In genomic region chr6:83215002-83215666, GRCm38 (mm10) we compare ENCODE assay signal across 9 mouse cellular contexts. TPM values are rescaled to one million over a fixed set of nuclear protein-coding genes. Genes with fewer than 3 reads are reported as not detected.
A peak's percentile ranks its signal among the peaks of the same experiment; 100 is the strongest.
DNase-seq lines count a peak whose midpoint lies in the region; ATAC-seq and TF ChIP-seq lines count a peak whose summit lies in the region.
"Had no signal": no experiment of that assay in that cellular context is flagged by ENCODE, and none has a peak within 500 bp of the region (broad histone marks: within the 10 kb centered on the region; RNA-seq: fewer than 3 reads in every experiment).

No protein-coding gene starts in this region.

- H3K4me3 ChIP-seq in CH12.LX (replicated peaks in 1 of 3; ENCODE audit: low read depth in 2 of 3, low read length in 2 of 3, poor library complexity in 1 of 3): no peak overlapping the region
- H3K4me3 ChIP-seq in kidney, embryonic 15.5 days (replicated peaks): no peak overlapping the region
- no peak overlapping the region for H3K4me3 ChIP-seq in liver, embryonic 14.5 days (ENCODE audit: insufficient read depth in 1 of 2, low read depth in 2 of 2, low read length in 2 of 2)
- no peak overlapping the region for H3K4me3 ChIP-seq in neural tube, embryonic 14.5 days (ENCODE audit: low read depth, low read length)
- H3K4me3 ChIP-seq: liver, embryonic 15.5 days had no signal

- H3K9ac ChIP-seq in CH12.LX (ENCODE audit: insufficient read depth, low read depth): no peak overlapping the region
- H3K9ac ChIP-seq in kidney, embryonic 15.5 days: no peak overlapping the region
- H3K9ac ChIP-seq in liver, embryonic 14.5 days (replicated peaks): no peak overlapping the region
- H3K9ac ChIP-seq in neural tube, embryonic 14.5 days (replicated peaks; ENCODE audit: low read depth, low read length): no peak overlapping the region
- H3K9ac ChIP-seq: liver, embryonic 15.5 days had no signal

- peak; percentile 70 for ATAC-seq in kidney, embryonic 15.5 days (replicated peaks; ENCODE audit: low FRiP score)
- no peak for ATAC-seq in liver, embryonic 14.5 days (ENCODE audit: insufficient read depth)
- ATAC-seq in neural tube, embryonic 14.5 days (ENCODE audit: low read depth): peak; percentile 91

- TF ChIP-seq CTCF in CH12.LX (conservative IDR thresholded peaks at IDR 0.05 in 1 of 2, IDR thresholded peaks at IDR 0.05 in 1 of 2; ENCODE audit: low read depth in 2 of 2, low read length in 2 of 2): peak; percentile 60 to 92
- peak; percentile 94 for TF ChIP-seq CTCF in liver, embryonic 14.5 days (IDR thresholded peaks at IDR 0.05; ENCODE audit: low read depth)

- no peaks in the 10 kb centered on the region for H3K79me2 ChIP-seq in CH12.LX (replicated peaks; ENCODE audit: control insufficient read depth, extremely low read depth, insufficient read depth, poor library complexity, severe bottlenecking)

- peaks cover 27% of the 10 kb centered on the region for H3K27me3 ChIP-seq in CH12.LX (replicated peaks)
- no peaks in the 10 kb centered on the region for H3K27me3 ChIP-seq in kidney, embryonic 15.5 days
- H3K27me3 ChIP-seq in liver, embryonic 14.5 days (ENCODE audit: control insufficient read depth, insufficient read depth, low read length): no peaks in the 10 kb centered on the region
- H3K27me3 ChIP-seq in neural tube, embryonic 14.5 days (ENCODE audit: control insufficient read depth, insufficient read depth, low read length): no peaks in the 10 kb centered on the region

- no peak for TF ChIP-seq EP300 in CH12.LX (IDR thresholded peaks at IDR 0.05; ENCODE audit: low read length)
- TF ChIP-seq EP300 in liver, embryonic 14.5 days (IDR thresholded peaks at IDR 0.05; ENCODE audit: low read depth): no peak

- DNase-seq in CH12.LX (ENCODE audit: extremely low read depth): peak; percentile 46
- DNase-seq in adrenal gland, adult 8-10 months: peak; percentile 29
- peak; percentile 85 for DNase-seq in embryo, embryonic 11 days
- DNase-seq in heart, adult 8-10 months (ENCODE audit: low spot score): peak; percentile 41
- peak; percentile 12 to 26 (median 12) for DNase-seq in liver, embryonic 14.5 days (ENCODE audit: low read depth in 3 of 3, low spot score in 3 of 3)
- DNase-seq in thymus, postnatal 4 days: peak; percentile 85

- dilution Hi-C loops in CH12.LX (cut with MboI; ENCODE audit: extremely low pct_ligation_motif_present, extremely low pct_unique_long_range_greater_than_20kb, low sequenced_read_pairs): no loop called here

- H3K4me2 ChIP-seq in CH12.LX (ENCODE audit: insufficient read depth, low read depth, poor library complexity, severe bottlenecking): no peak overlapping the region
- no peak overlapping the region for H3K4me2 ChIP-seq in kidney, embryonic 15.5 days
- no peak overlapping the region for H3K4me2 ChIP-seq in liver, embryonic 14.5 days (ENCODE audit: low read depth)
- no peak overlapping the region for H3K4me2 ChIP-seq in neural tube, embryonic 14.5 days (ENCODE audit: low read depth, low read length)
- H3K4me2 ChIP-seq: liver, embryonic 15.5 days had no signal

- WGBS in kidney, embryonic 15.5 days: 16% methylated on average over 7 of the region's 7 CpGs
- WGBS in liver, embryonic 14.5 days (ENCODE audit: insufficient replicate concordance): 18% methylated on average over 7 of the region's 7 CpGs
- 20% methylated on average over 7 of the region's 7 CpGs for WGBS in neural tube, embryonic 14.5 days

- in situ Hi-C loops in CH12.LX (cut with MboI; ENCODE audit: low pct_ligation_motif_present, low pct_unique_long_range_greater_than_20kb, low sequenced_read_pairs): no loop called here

- no peaks in the 10 kb centered on the region for H3K4me1 ChIP-seq in CH12.LX (ENCODE audit: control insufficient read depth in 1 of 2, insufficient read depth in 2 of 2)
- H3K4me1 ChIP-seq in kidney, embryonic 15.5 days: peaks cover 8% of the 10 kb centered on the region; the same call in 1 of the 2 replicates
- no peaks in the 10 kb centered on the region for H3K4me1 ChIP-seq in liver, embryonic 14.5 days (replicated peaks; ENCODE audit: control insufficient read depth in 2 of 2, insufficient read depth in 2 of 2, low read length in 1 of 2)
- no peaks in the 10 kb centered on the region for H3K4me1 ChIP-seq in neural tube, embryonic 14.5 days (ENCODE audit: control insufficient read depth, insufficient read depth, low read length)
- H3K4me1 ChIP-seq: liver, embryonic 15.5 days had no signal

- no peaks in the 10 kb centered on the region for H3K36me3 ChIP-seq in CH12.LX (replicated peaks in 1 of 2; ENCODE audit: control insufficient read depth in 1 of 2, insufficient read depth in 1 of 2, low read length in 1 of 2)
- H3K36me3 ChIP-seq in kidney, embryonic 15.5 days: no peaks in the 10 kb centered on the region
- H3K36me3 ChIP-seq in liver, embryonic 14.5 days (replicated peaks; ENCODE audit: control insufficient read depth, insufficient read depth, low read depth): no peaks in the 10 kb centered on the region
- no peaks in the 10 kb centered on the region for H3K36me3 ChIP-seq in neural tube, embryonic 14.5 days (ENCODE audit: control insufficient read depth, insufficient read depth, low read length)
- H3K36me3 ChIP-seq: liver, embryonic 15.5 days had no signal

- no peak for TF ChIP-seq POLR2A in CH12.LX (IDR thresholded peaks at IDR 0.05; ENCODE audit: low read depth, low read length)

- H3K9me3 ChIP-seq in CH12.LX (replicated peaks; ENCODE audit: low read length): peaks cover 3% of the 10 kb centered on the region
- H3K9me3 ChIP-seq in kidney, embryonic 15.5 days (replicated peaks): no peaks in the 10 kb centered on the region
- no peaks in the 10 kb centered on the region for H3K9me3 ChIP-seq in liver, embryonic 14.5 days (ENCODE audit: control insufficient read depth, low read length)
- no peaks in the 10 kb centered on the region for H3K9me3 ChIP-seq in neural tube, embryonic 14.5 days (ENCODE audit: control insufficient read depth, low read length)
- H3K9me3 ChIP-seq: liver, embryonic 15.5 days had no signal

- H3K27ac ChIP-seq in CH12.LX (ENCODE audit: insufficient read depth, low read depth): no peak overlapping the region
- no peak overlapping the region for H3K27ac ChIP-seq in kidney, embryonic 15.5 days
- no peak overlapping the region for H3K27ac ChIP-seq in liver, embryonic 14.5 days
- H3K27ac ChIP-seq in neural tube, embryonic 14.5 days (ENCODE audit: low read depth, low read length): no peak overlapping the region
- H3K27ac ChIP-seq: liver, embryonic 15.5 days had no signal

- peak; percentile 85 for TF ChIP-seq RAD21 in CH12.LX (IDR thresholded peaks at IDR 0.05; ENCODE audit: low read depth, low read length)

TF ChIP-seq in CH12.LX, 34 proteins besides CTCF, POLR2A, EP300 and RAD21 (continues in another document):
- TF ChIP-seq USF1 (IDR thresholded peaks at IDR 0.05; ENCODE audit: low read depth, low read length) (no peak), MXI1 (IDR thresholded peaks at IDR 0.05; ENCODE audit: low read depth, low read length) (no peak), JUND (conservative IDR thresholded peaks at IDR 0.05; ENCODE audit: low read depth, low read length) (no peak), ZKSCAN1 (IDR thresholded peaks at IDR 0.05; ENCODE audit: borderline replicate concordance, low read depth, low read length) (no peak), ZC3H11A (IDR thresholded peaks at IDR 0.05; ENCODE audit: low read depth, low read length) (peak; percentile 21; the same call in 1 of the 2 replicates)

RNA-seq across cellular contexts. Expression of gene Slc4a5, which starts 4.5 kb away (rescaled TPM):
- 0.13 and 0.38 TPM in 2 replicates for total RNA-seq in CH12.LX (2012; rRNA removed)
- not detected in 2 replicates for total RNA-seq in CH12.LX (2014; rRNA removed)
- polyA plus RNA-seq in CH12.LX (2012; ENCODE audit: insufficient read length, low read depth): 0.21 TPM in 1 of 2 replicates, not detected in the other
- under 1 TPM; 0.05 to 0.09 (median 0.08) TPM for total RNA-seq in adrenal gland, adult 8-10 months (2022)
- total RNA-seq in heart, adult 8-10 months (2022): not detected
- 0.44 and 0.59 TPM in 2 replicates for polyA plus RNA-seq in kidney, embryonic 15.5 days (2015; fragmentation: Nextera tagmentation; extraction: Ambion mirVana)
- 1.1 and 1.4 TPM in 2 replicates for polyA plus RNA-seq in liver, embryonic 14.5 days (2012; rRNA removed)
- 0.52 and 0.73 TPM in 2 replicates for polyA plus RNA-seq in liver, embryonic 14.5 days (2014; fragmentation: Nextera tagmentation; extraction: Ambion mirVana)
- not detected in 2 replicates for polyA plus RNA-seq in neural tube, embryonic 14.5 days (2014; fragmentation: Nextera tagmentation; extraction: Ambion mirVana)

RNA-seq across cellular contexts. Expression of gene Dctn1, which starts 49.4 kb away (rescaled TPM):
- 17.8 and 19.8 TPM in 2 replicates for total RNA-seq in CH12.LX (2012; rRNA removed)
- total RNA-seq in CH12.LX (2014; rRNA removed): 12.2 and 12.8 TPM in 2 replicates
- polyA plus RNA-seq in CH12.LX (2012; ENCODE audit: insufficient read length, low read depth): 36.4 and 37.3 TPM in 2 replicates
- 100 to 1,000 TPM; 145 to 192 (median 162) TPM for total RNA-seq in adrenal gland, adult 8-10 months (2022)
- total RNA-seq in heart, adult 8-10 months (2022): 100 to 1,000 TPM; 120 to 137 (median 134) TPM
- 89.2 and 93.9 TPM in 2 replicates for polyA plus RNA-seq in kidney, embryonic 15.5 days (2015; fragmentation: Nextera tagmentation; extraction: Ambion mirVana)
- polyA plus RNA-seq in liver, embryonic 14.5 days (2012; rRNA removed): 16.9 and 21.1 TPM in 2 replicates
- polyA plus RNA-seq in liver, embryonic 14.5 days (2014; fragmentation: Nextera tagmentation; extraction: Ambion mirVana): 22.5 and 24.0 TPM in 2 replicates
- 122 and 147 TPM in 2 replicates for polyA plus RNA-seq in neural tube, embryonic 14.5 days (2014; fragmentation: Nextera tagmentation; extraction: Ambion mirVana)

RNA-seq across cellular contexts. Expression of gene 1700003E16Rik, which starts 58.9 kb away (rescaled TPM):
- total RNA-seq in CH12.LX (2012; rRNA removed) (0.34 and 0.38 TPM in 2 replicates), CH12.LX (2014; rRNA removed) (not detected in 2 replicates)
- 0.23 and 0.25 TPM in 2 replicates for polyA plus RNA-seq in CH12.LX (2012; ENCODE audit: insufficient read length, low read depth)
- 1 to 10 TPM; 1.2 to 2.6 (median 1.9) TPM for total RNA-seq in adrenal gland, adult 8-10 months (2022)
- total RNA-seq in heart, adult 8-10 months (2022): under 1 TPM; 0.16 to 0.41 (median 0.18) TPM
- polyA plus RNA-seq in kidney, embryonic 15.5 days (2015; fragmentation: Nextera tagmentation; extraction: Ambion mirVana): 1.6 and 2.4 TPM in 2 replicates
- not detected in 2 replicates for polyA plus RNA-seq in liver, embryonic 14.5 days (2012; rRNA removed)
- 0.06 and 0.15 TPM in 2 replicates for polyA plus RNA-seq in liver, embryonic 14.5 days (2014; fragmentation: Nextera tagmentation; extraction: Ambion mirVana)
- polyA plus RNA-seq in neural tube, embryonic 14.5 days (2014; fragmentation: Nextera tagmentation; extraction: Ambion mirVana): 4.2 and 7.8 TPM in 2 replicates

RNA-seq across cellular contexts. Expression of gene Wdr54, which starts 58.9 kb away (rescaled TPM):
- total RNA-seq in CH12.LX (2012; rRNA removed) (4.7 and 10.3 TPM in 2 replicates), CH12.LX (2014; rRNA removed) (4.9 and 7.8 TPM in 2 replicates)
- 1.7 and 1.9 TPM in 2 replicates for polyA plus RNA-seq in CH12.LX (2012; ENCODE audit: insufficient read length, low read depth)
- total RNA-seq in adrenal gland, adult 8-10 months (2022): 1 to 10 TPM; 3.2 to 6.3 (median 5.3) TPM
- total RNA-seq in heart, adult 8-10 months (2022): 1 to 10 TPM; 2.1 to 2.6 (median 2.4) TPM
- polyA plus RNA-seq in kidney, embryonic 15.5 days (2015; fragmentation: Nextera tagmentation; extraction: Ambion mirVana): 6.6 and 8.3 TPM in 2 replicates
- 0.15 and 0.44 TPM in 2 replicates for polyA plus RNA-seq in liver, embryonic 14.5 days (2012; rRNA removed)
- polyA plus RNA-seq in liver, embryonic 14.5 days (2014; fragmentation: Nextera tagmentation; extraction: Ambion mirVana): 0.32 and 0.35 TPM in 2 replicates
- 18.2 and 25.7 TPM in 2 replicates for polyA plus RNA-seq in neural tube, embryonic 14.5 days (2014; fragmentation: Nextera tagmentation; extraction: Ambion mirVana)

Comparison
In these comparisons a context has a peak if more than half of its experiments do, and no peak if none do; other contexts are left out.
1. DNase-seq: peak in every context shown above with its lines; median percentile 85 in embryo, embryonic 11 days; 85 in thymus, postnatal 4 days; 46 in CH12.LX; 41 in heart, adult 8-10 months; 29 in adrenal gland, adult 8-10 months; 12 in liver, embryonic 14.5 days.